Mouse (Mus musculus) gastrocnemius, postnatal 4 days (tissue): ENCODE measurements around the gene Inpp5e. TPM values are rescaled to one million over a fixed set of nuclear protein-coding genes. Genes with fewer than 3 reads are reported as not detected.

ENCODE experiments used
- DNase-seq, 2 experiments: peaks; one replicate each; pipeline ENCODE4 v3.0.0; 2021 to 2022; ENCODE audit warnings: low spot score in 2 of 2, mixed read lengths in 2 of 2
- long read RNA-seq, 2 experiments: library from polyadenylated mRNA; stranded (forward); transcript quantifications; one replicate each; pipeline ENCODE4 v2.0.0; 2021
- total RNA-seq, 2 experiments: library from RNA; stranded (reverse); gene quantifications; 2 replicates each; pipeline ENCODE4 v1.2.3; 2021

The Inpp5e gene
- total RNA-seq, result 10 to 100 TPM; 12.5 to 13.2 TPM
- long read RNA-seq, experiment 1, full-length matches to known transcripts, result 7 of 16 reads
- long read RNA-seq, experiment 1, partial matches to known transcripts, result 1 of 16 reads
- long read RNA-seq, experiment 1, other reads (novel, unspliced or antisense), result 8 of 16 reads
- long read RNA-seq, experiment 2, full-length matches to known transcripts, result 4 of 18 reads
- long read RNA-seq, experiment 2, partial matches to known transcripts, result 5 of 18 reads
- long read RNA-seq, experiment 2, other reads (novel, unspliced or antisense), result 9 of 18 reads

DNA sequence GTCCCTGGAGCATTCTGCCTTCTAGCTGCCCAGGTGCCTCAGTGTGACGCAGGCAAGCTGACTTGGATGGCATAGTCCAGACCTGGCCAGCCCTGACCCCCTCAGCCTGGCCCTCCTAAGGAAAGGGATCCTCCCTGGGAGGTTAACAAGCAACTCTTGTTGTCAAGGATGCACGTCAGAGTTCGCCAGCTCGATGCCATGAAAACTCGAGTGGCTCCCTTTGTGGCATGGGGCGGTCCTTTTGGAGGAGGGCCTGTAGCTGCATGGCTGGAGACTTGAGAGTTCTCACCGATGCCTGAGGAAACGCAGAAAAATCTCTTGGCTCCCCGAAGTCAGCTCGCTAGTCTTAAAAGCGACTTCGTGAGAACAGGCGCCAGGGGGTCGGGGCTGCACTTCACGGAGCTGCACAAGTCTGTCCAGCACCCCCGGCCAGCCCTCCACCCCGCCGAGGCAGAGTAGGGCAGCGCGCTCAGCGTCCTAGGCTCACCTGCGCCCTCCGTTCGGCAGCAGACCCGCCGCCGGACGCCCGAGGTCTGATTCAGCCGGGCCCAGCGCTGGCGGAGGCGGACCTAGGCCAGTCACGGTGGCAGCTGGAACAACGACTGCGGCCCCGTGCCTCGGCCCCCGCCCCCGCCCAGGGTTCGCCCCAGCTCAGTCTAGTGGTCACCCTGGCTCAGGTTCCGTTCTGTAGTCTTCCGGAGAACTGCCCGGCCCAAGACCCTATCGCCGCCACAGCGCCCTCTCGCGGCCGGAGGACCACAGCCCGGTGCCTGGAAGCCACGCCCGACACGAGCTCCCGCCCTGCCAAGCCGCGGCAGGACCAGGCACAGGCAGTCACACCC, at the start of gene Inpp5e:
Gene Inpp5e, minus strand, starts transcription at position 689 of the 842 bp plus-strand sequence.
- DNase-seq, result peak; percentile 98 to 99

DNA sequence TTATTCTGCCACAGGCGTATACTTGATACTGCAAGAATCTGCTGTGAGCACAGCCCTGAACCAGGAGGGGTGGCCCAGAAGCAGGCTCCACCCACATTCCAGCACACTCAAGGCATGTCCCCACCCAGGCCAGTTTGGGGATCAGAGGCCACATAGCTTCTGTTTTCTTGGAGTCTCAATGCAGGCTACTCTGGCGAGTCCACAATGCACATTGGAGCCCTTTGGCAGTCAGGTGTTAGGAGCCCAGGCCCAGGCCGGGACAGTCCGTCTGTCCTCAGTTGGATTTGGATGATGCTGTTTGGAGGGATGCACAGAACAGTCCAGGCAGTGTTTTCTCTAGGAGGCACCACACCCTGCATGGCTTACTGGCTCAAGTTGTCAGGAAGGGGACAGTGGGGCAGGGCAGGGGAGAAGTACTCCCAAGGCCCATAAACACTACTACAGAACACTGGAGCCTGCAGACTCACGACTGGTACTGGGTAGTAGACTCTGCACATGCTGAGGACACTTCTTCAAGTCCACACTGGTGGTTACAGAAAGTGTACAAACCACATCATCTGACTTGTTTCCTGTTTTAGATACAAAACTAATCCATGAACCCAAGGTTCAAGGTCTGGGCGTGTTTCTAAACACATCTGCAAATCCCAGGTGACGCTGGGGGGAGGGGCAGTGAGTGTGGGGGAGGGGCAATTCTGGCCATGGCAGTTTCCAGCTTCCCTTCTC, 49.6 kb upstream of the Inpp5e start:
- peak in 1 of 2 experiments; percentile 49 for DNase-seq

DNA sequence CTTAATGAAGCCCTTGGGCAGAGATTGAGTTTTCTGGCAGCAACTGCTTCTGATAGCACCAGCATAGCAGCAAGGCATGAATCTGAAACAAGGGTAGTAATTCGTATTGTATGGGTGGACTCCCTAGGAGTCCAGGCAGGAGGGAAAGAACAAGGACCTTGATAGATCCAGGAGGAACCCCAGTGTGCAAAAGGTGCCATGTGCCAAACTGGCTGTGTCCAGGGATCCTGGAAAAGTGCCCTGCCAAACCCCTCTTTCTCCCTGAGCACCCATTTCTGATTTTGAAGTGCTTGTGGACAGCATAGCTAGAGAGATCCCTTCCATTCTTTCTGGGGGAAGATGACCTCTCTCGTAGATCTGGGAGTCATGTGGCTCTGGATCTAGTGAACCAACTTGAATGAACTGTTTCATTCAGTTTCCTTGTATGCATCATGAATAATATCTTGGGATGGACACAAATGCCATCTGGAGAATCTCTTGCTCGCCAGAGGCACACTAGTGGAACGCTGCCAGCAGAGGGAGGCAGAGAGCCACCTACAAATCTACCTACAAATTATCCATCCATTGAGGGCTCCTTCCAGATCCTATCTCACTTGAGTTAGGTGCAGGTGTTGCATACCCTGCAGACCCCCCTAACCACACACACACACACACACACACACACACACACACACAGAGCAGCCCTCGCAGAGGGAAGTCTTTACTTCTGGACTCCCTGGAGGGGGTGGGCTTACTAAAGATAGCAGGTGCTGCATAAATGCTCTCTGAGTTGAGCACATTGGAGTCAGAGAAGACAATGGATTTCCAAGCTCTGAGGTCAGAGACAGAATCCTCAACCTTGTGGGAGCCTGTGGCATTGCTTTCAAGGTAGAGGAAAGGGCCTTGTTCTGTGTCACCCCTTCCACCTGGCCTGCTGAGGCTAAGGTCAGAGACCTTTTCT, 40.4 kb upstream of the Inpp5e start:
- DNase-seq, result peak; percentile 58 to 76

DNA sequence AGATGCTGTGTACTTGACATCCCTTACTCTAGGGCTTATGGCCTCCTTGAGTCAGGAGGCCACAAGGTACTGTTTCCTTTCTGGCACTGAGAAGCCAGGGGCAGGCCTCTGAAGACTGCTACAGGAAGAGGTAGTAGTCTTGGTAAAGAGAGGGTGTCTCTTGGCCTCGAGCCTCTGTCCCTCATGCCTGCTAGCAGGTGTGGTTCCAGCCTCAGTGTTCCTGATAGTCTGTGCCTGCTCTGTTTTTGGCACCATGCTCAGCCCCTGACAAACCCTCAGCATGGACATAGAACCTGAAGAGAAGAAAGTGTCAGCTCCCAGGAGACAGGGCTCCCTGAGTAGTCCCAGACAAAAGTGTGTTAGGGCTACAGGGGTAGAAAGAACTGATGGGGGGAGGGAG, 38.4 kb upstream of the Inpp5e start:
- no peak for DNase-seq

DNA sequence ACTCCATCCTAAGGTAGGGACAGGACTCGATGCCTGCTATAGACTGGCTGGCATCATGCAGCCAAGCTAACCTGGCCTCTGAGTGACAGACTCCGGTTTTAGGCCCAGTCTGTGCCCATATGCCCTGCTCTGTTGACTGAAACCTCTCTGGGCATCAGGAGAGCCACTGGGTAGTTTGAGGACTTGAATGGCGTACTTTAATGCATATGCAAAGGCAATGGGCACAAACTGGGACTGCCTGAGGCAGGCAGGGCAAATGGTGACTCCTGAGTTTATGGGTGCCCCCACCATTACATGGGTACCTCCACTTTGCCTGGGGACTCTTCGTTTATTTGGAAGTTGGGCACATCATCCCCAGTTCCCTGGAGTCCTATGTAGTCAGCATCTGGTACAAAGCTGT, 37.7 kb upstream of the Inpp5e start:
- no peak for DNase-seq

DNA sequence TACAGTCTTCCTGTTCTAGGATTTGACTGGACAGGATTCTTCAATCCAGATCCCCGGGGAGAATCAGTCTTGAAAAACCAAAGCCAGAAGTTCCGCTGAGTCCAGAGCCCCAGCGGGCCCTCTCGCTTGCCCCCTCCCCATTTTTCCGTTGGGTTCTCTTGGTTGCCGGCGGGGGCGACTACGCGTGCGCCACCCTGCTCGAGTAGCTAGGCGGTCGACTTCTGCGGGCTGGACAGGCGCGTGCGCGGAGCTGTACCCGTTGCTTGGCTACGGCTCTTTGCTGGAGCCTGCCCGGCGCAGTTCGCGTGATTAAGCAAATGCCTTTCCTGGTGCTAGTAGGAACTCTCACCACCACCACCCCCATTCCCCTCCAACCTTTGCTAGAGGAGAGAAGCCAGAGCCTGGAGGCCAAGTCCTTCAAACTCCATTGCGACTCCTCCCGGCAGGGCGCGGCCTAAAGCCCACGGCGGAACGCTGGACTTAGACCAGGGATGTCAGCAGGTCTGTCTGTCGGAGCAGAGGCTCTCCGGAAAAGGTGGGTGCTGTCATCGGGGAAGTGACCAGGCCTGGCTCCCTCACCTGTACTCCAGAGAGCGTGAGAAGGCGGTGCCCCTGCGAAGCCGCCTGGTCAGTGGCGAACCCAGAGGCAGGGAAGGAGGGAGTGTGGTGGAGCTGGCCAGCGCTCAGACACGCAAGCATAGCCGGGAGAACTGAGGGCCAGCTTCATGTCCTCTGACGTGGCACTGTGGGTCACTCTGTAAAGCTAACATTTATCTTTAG, 36.9 kb upstream of the Inpp5e start:
- DNase-seq, result peak; percentile 74 to 91

DNA sequence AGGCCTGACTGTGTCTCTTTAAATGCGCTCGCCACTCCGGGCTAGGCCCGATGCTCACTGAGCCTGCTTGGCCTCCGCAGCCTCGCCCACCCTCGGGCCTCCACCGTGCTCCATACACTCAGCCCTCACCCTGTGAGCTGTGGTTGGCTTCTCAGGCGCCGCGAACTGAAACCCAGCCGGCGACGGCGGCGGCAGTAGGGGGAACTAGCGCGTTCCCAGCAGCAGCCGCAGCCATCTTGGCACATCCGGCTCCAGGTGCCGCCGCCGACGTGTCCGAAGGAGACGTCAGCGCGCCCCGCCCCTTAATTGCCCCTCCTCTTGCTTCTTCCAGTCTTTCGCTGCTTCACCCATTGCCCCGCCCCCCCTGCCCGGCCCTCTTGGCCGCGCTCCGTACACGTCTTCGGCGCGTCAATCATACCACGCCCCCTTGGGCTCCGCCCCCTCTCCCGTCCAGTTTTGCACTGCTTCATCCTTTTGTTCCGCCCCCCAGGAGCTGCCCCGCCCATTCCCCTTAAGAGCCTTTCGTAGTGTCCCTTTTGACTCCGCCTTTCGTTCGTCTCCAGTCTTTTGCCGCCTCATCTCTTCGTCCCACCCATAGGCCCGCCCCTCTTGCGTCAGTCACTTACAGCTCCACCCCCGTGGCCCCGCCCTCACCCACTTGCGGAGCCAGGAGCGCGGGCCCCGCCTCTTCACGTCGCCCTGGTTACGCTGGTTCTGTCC, 36.1 kb upstream of the Inpp5e start, which contains the start of gene Sec16a:
Gene Sec16a, minus strand, starts transcription at position 271 of the 720 bp plus-strand sequence.
- DNase-seq, result peak; percentile 99 to 100

DNA sequence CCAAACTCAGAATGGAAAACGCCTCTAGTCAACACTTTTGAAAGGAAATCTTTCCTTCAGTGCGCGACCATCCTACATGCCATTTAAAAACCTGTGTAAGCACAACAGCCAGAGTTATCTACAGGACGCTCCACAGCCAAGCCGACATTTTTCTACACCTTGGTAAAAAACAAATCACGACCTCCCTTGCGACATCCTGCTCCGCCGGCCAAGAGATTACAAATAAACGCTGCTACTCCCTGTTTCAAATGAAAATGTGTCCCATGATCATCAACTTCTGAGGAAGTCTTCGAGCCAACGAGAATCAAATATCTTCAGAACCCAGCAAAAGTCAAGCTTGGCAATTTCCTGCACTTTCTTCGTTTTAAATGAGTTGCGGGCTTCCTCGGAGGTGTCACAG, 35.4 kb upstream of the Inpp5e start:
- no peak for DNase-seq

DNA sequence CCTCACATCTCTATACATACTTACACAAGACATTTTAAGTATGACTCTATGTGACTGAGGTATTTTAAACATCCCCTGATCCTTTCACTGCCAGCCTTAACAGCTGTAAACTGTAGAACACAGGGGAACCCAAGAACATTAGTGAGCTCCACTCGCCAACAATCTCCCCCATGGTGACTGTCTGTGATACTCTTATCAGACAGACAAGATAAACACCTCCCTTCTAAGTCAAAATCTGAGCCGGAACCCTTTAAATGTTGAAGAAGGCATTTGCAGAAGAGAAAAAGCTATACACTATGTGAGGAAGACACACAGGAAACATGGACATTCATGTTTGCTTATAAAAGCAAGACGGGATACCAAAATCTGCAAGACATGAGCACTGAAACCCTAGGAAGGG, 34.9 kb upstream of the Inpp5e start:
- DNase-seq, result no peak

DNA sequence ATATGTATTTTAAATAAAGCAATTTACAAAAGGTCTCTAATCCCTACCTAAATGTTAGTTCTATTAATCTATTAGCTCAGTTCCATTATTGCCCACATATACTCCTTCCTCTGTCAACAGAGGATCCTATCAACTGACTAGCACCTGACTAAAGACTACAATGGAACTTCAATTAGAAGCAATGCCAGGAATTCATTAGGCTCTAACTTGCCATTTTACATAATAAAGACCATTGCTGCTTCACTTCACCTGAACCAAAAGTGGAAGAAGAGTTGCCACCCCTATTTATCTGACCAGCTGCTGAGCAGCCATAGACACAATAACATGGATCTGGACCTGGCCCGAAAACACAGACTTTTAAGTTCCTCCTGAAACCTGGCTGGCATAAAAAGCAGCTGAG, 33.8 kb upstream of the Inpp5e start:
- no peak for DNase-seq

DNA sequence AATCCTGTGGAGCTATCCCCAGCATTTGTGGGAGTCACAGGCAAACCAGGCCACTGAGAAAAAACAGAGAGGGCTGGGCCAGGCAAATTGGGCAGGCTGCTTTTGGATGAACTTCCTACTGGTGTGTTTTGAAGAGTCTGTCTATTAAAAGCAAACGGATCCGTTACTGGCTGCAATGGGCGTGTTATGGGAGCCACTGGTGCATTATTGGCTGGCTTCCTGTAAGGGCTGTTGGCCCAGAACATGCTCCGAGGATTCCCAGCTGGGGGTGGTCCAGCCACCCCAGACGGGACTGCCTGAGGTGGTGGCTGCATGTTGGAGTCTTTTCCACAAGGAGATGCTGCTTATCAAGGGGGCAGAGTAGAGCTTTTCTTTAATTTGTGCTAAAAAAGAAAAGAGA, 32.7 kb upstream of the Inpp5e start:
- peak in 1 of 2 experiments; percentile 14 for DNase-seq

DNA sequence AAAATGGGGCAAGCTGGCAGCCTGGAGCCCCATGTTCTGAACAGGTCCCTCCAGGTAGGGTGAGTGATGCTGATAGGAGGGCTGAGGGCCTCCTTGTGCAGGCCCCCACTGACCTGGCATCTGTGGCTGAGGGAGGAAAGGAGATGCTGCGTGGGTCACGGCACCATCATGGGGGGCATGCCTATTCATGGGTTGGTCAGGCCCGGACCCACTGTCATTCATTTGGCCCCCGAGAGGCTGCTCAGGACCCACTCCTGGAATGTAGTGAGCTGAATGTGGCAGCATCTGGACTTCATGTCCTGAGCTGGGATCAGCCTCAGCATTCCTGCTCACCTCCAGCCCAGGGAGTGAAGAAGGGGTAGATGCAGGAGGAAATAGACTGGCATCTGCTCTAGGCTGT, 32.3 kb upstream of the Inpp5e start:
- peak in 1 of 2 experiments; percentile 13 for DNase-seq

DNA sequence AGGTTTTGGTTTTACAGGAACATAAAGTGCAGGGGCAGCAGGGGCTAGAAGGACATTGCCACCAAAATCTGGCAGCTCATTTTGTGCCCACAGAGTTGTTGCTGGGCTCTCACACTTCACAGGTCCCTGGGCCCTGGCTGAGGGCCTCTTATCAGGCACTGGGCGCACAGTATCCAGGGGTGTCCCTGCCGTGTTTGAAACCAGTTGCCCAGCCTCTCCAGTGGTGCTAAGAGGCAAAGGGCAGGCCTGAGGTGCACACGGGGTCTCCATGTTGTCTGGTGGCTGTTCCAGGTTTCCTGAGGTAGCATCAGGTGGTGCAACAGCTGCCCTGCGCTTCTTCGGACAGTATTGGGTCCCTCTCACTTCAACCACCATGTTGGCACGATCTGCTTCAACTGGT, 30.7 kb upstream of the Inpp5e start:
- DNase-seq, result no peak

DNA sequence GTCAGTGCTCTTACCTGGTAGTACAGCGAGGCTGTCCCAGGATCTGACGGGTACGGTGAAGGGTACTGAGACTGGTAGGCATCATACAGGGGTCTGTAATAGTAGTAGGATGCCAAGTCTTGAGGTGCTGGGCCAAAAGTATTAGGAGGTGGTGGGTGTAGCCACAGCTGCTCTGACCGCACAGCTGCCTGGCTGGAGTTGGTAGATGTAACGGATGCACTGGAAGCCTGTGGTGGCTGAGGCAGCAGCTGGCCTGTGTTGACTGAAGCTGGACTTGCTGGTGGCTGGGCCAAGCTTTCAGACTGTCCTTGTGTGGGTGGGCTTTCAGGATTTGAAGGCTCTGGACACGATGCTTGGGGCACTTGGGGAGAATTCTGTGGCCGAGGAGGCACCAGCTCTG, 29.4 kb upstream of the Inpp5e start:
- no peak for DNase-seq

DNA sequence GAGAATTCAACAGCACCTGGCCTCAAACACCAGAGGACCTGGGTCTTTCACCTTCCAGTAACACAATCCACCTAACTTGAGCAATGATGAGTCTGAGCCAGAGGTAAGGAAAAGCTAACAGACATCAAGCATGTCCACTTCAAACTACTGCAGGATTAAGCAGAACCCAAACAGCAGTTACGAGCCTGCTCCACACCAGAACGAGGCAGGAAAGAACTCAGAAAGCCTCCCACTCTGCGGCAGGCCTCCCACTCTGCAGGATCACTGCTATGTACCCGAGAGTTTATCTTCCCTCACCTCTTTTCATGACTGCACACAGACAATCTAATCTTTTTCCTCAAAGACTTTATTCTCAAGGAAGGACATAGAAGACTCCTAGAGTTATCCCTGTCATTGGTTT, 28.2 kb upstream of the Inpp5e start:
- DNase-seq, result no peak

DNA sequence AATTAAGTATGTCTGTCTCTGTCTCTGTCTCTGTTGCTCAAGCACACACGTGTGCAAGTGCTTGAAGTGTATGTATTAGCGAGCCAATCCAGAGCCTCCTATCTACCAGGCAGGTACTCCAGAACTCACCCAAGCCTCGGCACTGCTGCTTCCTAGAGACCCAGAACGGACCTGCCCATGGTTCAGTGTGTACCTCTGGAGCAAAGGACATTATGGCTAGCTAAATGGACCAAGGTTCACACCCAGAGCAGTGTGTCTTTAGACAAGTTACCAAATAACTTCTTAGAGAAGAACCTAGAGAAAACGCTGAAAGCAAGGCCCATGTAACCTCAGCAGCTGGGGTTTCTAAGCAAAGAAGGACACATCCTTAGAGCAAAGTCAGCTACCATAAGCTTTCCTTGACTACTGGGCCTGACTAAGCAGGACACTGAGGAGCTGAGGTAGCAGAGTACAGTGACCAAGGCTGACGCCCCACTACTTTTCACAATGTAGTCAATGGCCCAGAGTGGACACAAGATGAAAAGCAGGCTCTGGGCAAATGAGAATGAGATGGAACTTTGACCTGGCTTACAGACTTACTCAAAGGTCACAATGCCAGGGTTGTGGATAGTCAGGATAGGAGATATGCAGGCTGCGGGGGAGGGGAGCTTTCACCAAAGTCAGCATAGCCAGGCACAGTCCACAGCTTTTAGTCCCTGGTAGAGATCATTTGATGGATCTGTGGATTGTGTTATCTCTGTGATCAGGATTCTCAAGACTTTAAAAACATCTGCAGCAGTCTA, 26.0 kb upstream of the Inpp5e start:
- DNase-seq, result no peak

DNA sequence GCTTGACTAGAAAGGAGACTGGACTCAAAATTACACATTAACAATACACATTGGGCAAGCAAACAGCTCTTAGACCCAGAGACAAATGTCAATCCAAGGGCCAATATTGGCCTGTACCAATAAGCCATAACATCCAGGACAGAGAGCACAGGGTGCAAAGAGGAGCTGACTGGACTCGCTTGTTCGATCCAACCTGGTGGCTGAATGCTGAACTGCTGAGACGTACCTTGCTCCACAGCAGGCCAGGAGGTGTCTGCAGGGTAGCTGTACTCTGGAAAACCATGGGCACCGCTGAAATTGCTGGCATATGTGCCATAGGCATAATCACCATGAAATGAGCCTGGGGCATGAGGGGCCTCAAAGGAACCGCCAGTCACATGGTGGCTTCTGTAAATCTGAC, 20.8 kb upstream of the Inpp5e start:
- DNase-seq, result no peak

DNA sequence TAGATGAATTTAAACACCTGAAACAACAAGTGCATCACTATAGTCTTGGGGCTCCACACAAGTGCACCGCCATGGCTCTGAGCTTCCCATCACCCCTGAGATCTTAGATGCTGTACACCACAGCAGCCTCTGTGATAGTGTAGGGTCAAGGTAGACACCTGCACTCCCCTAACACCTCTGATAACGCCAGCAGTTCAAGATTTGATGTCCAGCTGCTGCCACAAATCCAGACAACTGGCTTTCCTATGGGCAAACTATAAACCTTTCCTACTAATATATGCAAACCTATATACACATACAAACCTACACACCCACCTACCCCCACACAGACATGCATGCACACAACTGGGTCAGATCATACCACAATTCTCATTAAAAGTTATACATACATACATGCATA, 15.5 kb upstream of the Inpp5e start:
- DNase-seq, result no peak
